Mouse (Mus musculus) liver, postnatal 0 days (tissue): ENCODE results near the gene Rps13.

Source experiments
- CTCF ChIP-seq: sonication (generic); IDR thresholded peaks from 2 replicates; pipeline ENCODE4 v1.5.1; 2016; ENCODE audit warnings: antibody characterized with exemption, low read depth
- EP300 ChIP-seq: IDR thresholded peaks from 2 replicates; pipeline ENCODE4 v1.6.1; 2016; ENCODE audit warnings: antibody characterized with exemption, low read depth, mild to moderate bottlenecking

DNA sequence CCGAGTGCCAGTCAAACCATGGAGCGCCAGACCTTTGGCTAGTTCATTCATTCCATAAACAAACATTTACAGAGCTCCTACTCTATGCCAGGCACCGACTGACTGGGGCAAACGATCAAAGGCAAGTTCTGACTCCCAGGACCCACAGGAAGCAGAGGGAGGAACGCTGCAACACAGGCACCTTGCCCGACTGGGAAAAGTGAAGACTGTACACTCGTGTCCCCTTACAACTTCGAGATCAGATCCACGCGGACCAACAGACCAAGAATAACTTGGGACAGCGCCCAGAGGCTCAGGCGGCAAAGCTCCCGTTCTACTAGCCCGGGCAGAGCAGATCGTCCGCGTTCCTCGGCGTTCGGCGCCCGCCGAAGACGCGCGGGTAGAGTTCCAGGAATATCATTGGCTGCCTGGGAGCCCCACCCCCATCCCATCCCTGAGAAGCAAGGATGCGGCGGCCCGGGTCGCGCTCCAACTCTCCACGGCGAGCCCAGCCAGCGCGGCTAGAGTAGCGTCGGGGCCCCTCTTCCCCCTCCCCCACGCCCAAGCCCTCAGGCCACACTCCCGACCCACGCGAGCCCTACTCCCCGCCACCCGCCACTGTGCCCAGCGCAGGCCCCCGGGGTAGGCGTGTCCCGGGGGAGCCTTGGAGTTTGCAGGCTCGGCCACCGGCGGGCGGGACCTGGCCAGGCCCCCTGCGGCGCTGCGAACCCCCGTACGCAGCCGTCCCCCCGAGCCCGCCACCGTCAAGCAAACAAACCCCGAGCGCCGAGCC, 26.7 kb downstream of the Rps13 start:
- TF ChIP-seq CTCF (no peak), EP300 (no peak)
